Mouse (Mus musculus): Measurements from ENCODE around the gene Sgms2. TPM values are rescaled to one million over a fixed set of nuclear protein-coding genes. Genes with fewer than 3 reads are reported as not detected.
"Not testable (repeated sequence)": the region's sequence is repeated elsewhere in the genome, so short reads cannot be mapped to it uniquely, and the experiment has no call there.

The Sgms2 gene
- total RNA-seq, 2 experiments from 2014 or later, result 2.5 to 3.1 TPM

- intact Hi-C loops (cut with DNase I), result no loop called here
- DNase-seq (ENCODE audit: low spot score), result no peak
These were observed 127.0 kb downstream of the Sgms2 start for GRCm38 (mm10) chr3:131364194-131364593.

GRCm38 (mm10) chr3:131363602-131364001 is 127.6 kb downstream of the Sgms2 start:
- intact Hi-C loops (cut with DNase I), result no loop called here
- no peak for DNase-seq (ENCODE audit: low spot score)

GRCm38 (mm10) chr3:131361960-131362359 is 129.3 kb downstream of the Sgms2 start:
- no peak for DNase-seq (ENCODE audit: low spot score)
- intact Hi-C loops (cut with DNase I), result no loop called here

GRCm38 (mm10) chr3:131359011-131359410 is 132.2 kb downstream of the Sgms2 start:
- no peak for DNase-seq (ENCODE audit: low spot score)
- intact Hi-C loops (cut with DNase I), result no loop called here

- intact Hi-C loops (cut with DNase I), result no loop called here
- DNase-seq (ENCODE audit: low spot score), result no peak
These were observed 133.0 kb downstream of the Sgms2 start for GRCm38 (mm10) chr3:131358205-131358604.

GRCm38 (mm10) chr3:131357643-131358042 is 133.6 kb downstream of the Sgms2 start:
- intact Hi-C loops (cut with DNase I), result no loop called here
- DNase-seq (ENCODE audit: low spot score), result no peak

- no peak for DNase-seq (ENCODE audit: low spot score)
- intact Hi-C loops (cut with DNase I), result no loop called here
These were observed 135.2 kb downstream of the Sgms2 start for GRCm38 (mm10) chr3:131356026-131356425.

GRCm38 (mm10) chr3:131350539-131350938 is 140.7 kb downstream of the Sgms2 start:
- DNase-seq (ENCODE audit: low spot score), result no peak
- intact Hi-C loops (cut with DNase I), result no loop called here

GRCm38 (mm10) chr3:131349013-131349412 is 142.2 kb downstream of the Sgms2 start:
- DNase-seq (ENCODE audit: low spot score), result no peak
- intact Hi-C loops (cut with DNase I), result no loop called here

GRCm38 (mm10) chr3:131348579-131348950 is 142.6 kb downstream of the Sgms2 start:
- intact Hi-C loops (cut with DNase I), result no loop called here
- DNase-seq (ENCODE audit: low spot score), result no peak

- intact Hi-C loops (cut with DNase I), result no loop called here
- DNase-seq (ENCODE audit: low spot score), result no peak
These were observed 143.2 kb downstream of the Sgms2 start for GRCm38 (mm10) chr3:131347831-131348578.

- intact Hi-C loops (cut with DNase I), result no loop called here
- DNase-seq (ENCODE audit: low spot score), result no peak
These were observed 145.3 kb downstream of the Sgms2 start for GRCm38 (mm10) chr3:131345903-131346302.

GRCm38 (mm10) chr3:131343311-131343710 is 147.9 kb downstream of the Sgms2 start:
- intact Hi-C loops (cut with DNase I), result no loop called here
- no peak for DNase-seq (ENCODE audit: low spot score)

GRCm38 (mm10) chr3:131340885-131341284 is 150.3 kb downstream of the Sgms2 start:
- DNase-seq (ENCODE audit: low spot score), result no peak
- intact Hi-C loops (cut with DNase I), result no loop called here

GRCm38 (mm10) chr3:131339280-131339679 is 151.9 kb downstream of the Sgms2 start:
- DNase-seq (ENCODE audit: low spot score), result no peak
- intact Hi-C loops (cut with DNase I), result no loop called here

GRCm38 (mm10) chr3:131337749-131338148 is 153.5 kb downstream of the Sgms2 start:
- DNase-seq (ENCODE audit: low spot score); intact Hi-C loops (cut with DNase I): not testable (repeated sequence)

GRCm38 (mm10) chr3:131336629-131337028 is 154.6 kb downstream of the Sgms2 start:
- no peak for DNase-seq (ENCODE audit: low spot score)
- intact Hi-C loops (cut with DNase I), result no loop called here

- intact Hi-C loops (cut with DNase I), result no loop called here
- DNase-seq (ENCODE audit: low spot score), result no peak
These were observed 156.1 kb downstream of the Sgms2 start for GRCm38 (mm10) chr3:131335117-131335547.

- intact Hi-C loops (cut with DNase I), result no loop called here
- DNase-seq (ENCODE audit: low spot score), result no peak
These were observed 164.0 kb downstream of the Sgms2 start for GRCm38 (mm10) chr3:131327189-131327588.

- DNase-seq (ENCODE audit: low spot score), result no peak
These were observed 164.6 kb downstream of the Sgms2 start for GRCm38 (mm10) chr3:131326637-131327036.

GRCm38 (mm10) chr3:131322081-131322815 is 169.0 kb downstream of the Sgms2 start:
- no peak for DNase-seq (ENCODE audit: low spot score)
- intact Hi-C loops (cut with DNase I), result no loop called here

More at GRCm38 (mm10) chr3:131326637-131327036, 164.6 kb downstream of the Sgms2 start:
- intact Hi-C loops (cut with DNase I), result no loop called here
